Mouse (Mus musculus): ENCODE data around the gene Fam171a1. TPM values are rescaled to one million over a fixed set of nuclear protein-coding genes. Genes with fewer than 3 reads are reported as not detected.
"Not testable (repeated sequence)": the region's sequence is repeated elsewhere in the genome, so short reads cannot be mapped to it uniquely, and the experiment has no call there.

Fam171a1 gene
- polyA plus RNA-seq, 1 experiment from 2014 or later: 41.9 TPM

DNA sequence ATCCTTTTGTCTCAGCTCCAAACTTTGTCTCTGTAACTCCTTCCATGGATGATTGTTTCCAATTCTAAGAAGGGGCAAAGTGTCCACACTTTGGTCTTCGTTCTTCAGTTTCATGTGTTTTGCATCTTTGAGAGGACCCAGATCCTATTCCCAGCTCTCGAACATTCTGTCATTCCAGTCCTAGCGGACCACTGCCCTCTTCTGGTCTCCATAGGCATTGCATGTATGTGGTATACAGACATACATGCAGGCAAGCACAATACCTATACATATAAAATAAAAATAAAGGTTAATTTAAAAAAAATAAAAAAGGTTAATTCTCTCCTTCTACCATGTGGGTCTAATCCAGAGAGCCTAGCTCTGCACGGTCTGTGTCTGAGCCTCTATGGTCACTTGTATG is 62.0 kb downstream of the Fam171a1 start:
- H3K27ac ChIP-seq; H3K9ac ChIP-seq; H3K4me2 ChIP-seq (replicated peaks); H3K9me3 ChIP-seq; H3K4me3 ChIP-seq; ATAC-seq (ENCODE audit: insufficient number of reproducible peaks, insufficient read depth, low FRiP score, low TSS enrichment); H3K4me1 ChIP-seq; H3K27me3 ChIP-seq; H3K36me3 ChIP-seq: not testable (repeated sequence)
- 90% methylated on average over 4 of the region's 4 CpGs for WGBS

DNA sequence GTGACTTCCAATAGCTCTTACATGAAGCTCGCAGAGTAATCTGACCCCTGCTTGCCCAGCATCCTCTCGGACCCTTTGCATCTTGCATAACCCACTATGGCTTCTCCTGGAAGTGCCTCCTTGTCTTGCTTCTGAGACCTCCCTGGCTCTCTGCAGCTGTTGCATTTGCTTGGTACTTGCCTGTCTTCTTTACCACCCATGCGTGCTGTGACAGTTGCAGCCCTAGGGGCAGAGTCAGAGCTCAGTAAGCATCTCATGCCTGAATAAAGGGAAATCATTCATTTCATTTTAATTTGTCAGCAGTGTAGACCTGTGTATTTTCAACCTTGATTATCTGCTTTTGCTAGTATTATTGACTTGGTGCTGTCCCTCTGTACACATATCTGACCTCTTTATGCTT is 62.7 kb downstream of the Fam171a1 start:
- WGBS: 63% methylated on average over 3 of the region's 3 CpGs
- no peak for ATAC-seq (ENCODE audit: insufficient number of reproducible peaks, insufficient read depth, low FRiP score, low TSS enrichment)

DNA sequence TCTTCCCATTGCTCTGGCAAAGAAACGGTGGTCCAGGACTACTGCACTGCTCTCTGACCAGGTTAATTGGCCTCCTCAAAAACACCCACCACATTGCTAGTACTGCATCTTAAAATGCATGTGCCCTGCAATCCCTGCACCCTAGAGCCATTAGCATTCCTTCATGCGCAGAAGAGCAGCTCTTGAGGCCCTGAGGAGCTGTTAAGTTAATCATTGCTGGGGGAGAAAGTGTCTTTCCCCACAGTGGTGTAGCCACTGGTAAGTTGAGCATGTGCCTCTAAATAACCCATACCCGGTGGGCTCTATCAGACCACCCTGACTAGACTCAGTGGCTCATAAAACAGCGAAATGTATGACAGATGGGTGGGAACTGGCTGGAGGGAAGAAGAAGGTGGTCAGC is 66.5 kb downstream of the Fam171a1 start:
- H3K4me1 ChIP-seq: no peaks in the 10 kb centered on the region; the same call in 1 of the 2 replicates
- no peak overlapping the region for H3K4me2 ChIP-seq (replicated peaks)
- no peak overlapping the region for H3K27ac ChIP-seq
- no peak for ATAC-seq (ENCODE audit: insufficient number of reproducible peaks, insufficient read depth, low FRiP score, low TSS enrichment)
- H3K9ac ChIP-seq: no peak overlapping the region
- H3K4me3 ChIP-seq: no peak overlapping the region
- 86% methylated on average over 4 of the region's 4 CpGs for WGBS
- H3K9me3 ChIP-seq: no peaks in the 10 kb centered on the region
- H3K27me3 ChIP-seq: no peaks in the 10 kb centered on the region
- no peaks in the 10 kb centered on the region for H3K36me3 ChIP-seq

More for the DNA sequence above, 62.7 kb downstream of the Fam171a1 start:
- no peaks in the 10 kb centered on the region for H3K27me3 ChIP-seq
- H3K4me1 ChIP-seq: peaks cover 3% of the 10 kb centered on the region; the same call in 1 of the 2 replicates
- no peaks in the 10 kb centered on the region for H3K36me3 ChIP-seq
- no peaks in the 10 kb centered on the region for H3K9me3 ChIP-seq
- H3K4me2 ChIP-seq (replicated peaks): no peak overlapping the region
- no peak overlapping the region for H3K27ac ChIP-seq
- no peak overlapping the region for H3K4me3 ChIP-seq
- no peak overlapping the region for H3K9ac ChIP-seq

DNA sequence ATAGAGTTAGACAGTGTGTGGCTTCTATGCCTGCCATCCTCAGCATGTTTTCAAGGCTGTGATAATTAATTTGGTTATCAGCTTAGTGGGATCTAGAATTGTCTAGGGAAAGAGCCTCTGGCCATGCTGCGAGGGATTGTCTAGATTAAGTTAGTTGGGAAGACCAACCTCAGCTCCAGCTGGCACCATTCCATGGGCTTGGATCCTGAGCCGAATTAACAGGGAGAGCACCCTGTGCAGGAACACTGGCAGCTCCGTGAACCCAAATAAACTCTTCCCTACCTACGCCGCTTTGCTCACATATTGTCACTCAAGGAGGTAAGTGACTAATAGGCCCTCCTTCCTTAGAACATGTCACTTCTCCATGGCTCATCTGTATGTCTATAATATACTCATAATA is 69.6 kb downstream of the Fam171a1 start:
- H3K27me3 ChIP-seq: no peaks in the 10 kb centered on the region
- 92% methylated on average over 5 of the region's 5 CpGs for WGBS
- no peak overlapping the region for H3K4me3 ChIP-seq
- no peak overlapping the region for H3K9ac ChIP-seq
- peaks cover 12% of the 10 kb centered on the region; the same call in 1 of the 2 replicates for H3K36me3 ChIP-seq
- no peaks in the 10 kb centered on the region for H3K9me3 ChIP-seq
- H3K4me1 ChIP-seq: no peaks in the 10 kb centered on the region
- H3K27ac ChIP-seq: no peak overlapping the region
- ATAC-seq (ENCODE audit: insufficient number of reproducible peaks, insufficient read depth, low FRiP score, low TSS enrichment): no peak
- no peak overlapping the region for H3K4me2 ChIP-seq (replicated peaks)

DNA sequence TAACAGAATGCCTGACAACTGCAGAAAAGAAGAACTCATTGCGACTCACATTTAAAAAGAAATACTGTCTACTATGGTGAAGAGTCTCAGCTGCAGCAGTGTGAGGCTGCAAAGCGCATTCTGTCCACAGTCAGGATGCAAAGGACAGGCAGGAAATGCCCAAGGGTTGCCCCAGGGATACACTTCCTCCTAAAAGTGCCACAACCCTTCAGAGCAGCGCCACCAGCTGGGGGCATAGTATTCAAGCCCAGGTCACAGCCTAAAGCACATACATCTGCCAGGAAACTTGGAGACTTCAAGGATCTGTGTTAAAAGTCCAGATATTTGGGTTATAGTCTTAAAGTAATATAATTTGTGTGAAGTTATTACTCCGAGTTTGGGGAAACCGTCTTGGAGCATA is 71.3 kb downstream of the Fam171a1 start:
- WGBS: 81% methylated on average over 5 of the region's 5 CpGs
- Histone ChIP-seq H3K4me3 (no peak overlapping the region), H3K36me3 (peaks cover 19% of the 10 kb centered on the region; the same call in 1 of the 2 replicates), H3K27ac (no peak overlapping the region), H3K4me1 (no peaks in the 10 kb centered on the region), H3K9ac (no peak overlapping the region), H3K4me2 (replicated peaks) (no peak overlapping the region), H3K9me3 (no peaks in the 10 kb centered on the region), H3K27me3 (no peaks in the 10 kb centered on the region)
- ATAC-seq (ENCODE audit: insufficient number of reproducible peaks, insufficient read depth, low FRiP score, low TSS enrichment): no peak

DNA sequence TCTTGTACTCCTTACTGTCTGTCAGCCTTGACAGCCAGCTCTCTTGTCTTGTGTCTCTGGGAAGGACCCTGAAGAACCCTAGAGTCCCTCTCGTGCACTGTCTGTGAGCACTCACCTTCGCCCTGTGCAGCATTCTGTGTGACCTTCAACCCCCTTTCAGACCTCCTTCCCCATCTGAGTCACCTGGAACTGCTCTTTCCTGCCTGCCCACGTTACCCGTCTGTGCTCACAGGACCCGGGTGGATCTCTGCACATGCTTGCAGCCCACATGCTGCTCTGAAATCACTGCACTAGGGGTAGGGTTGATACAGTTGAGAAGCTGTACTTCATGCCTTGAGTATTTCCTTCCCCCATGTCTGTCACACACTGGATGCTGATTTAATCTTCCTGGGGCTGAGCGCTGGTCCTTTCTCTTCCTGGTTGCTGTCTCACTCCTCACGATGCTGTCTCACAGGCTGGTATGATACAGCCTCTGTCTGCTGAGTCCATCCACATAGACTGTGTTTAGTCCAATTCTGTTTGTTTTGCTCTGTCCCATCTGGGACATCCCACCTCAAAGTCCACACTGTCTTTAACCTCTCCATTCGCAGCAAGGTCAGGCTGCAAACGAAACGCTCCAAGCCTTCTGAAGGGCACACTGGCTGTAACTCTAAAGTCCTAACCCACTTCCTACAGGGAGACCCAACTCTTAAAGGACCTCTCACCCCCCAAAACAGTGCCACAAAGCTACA is 74.9 kb downstream of the Fam171a1 start:
- no peak overlapping the region for H3K4me2 ChIP-seq (replicated peaks)
- no peak overlapping the region for H3K4me3 ChIP-seq
- no peaks in the 10 kb centered on the region for H3K27me3 ChIP-seq
- H3K4me1 ChIP-seq: no peaks in the 10 kb centered on the region
- H3K36me3 ChIP-seq: peaks cover 28% of the 10 kb centered on the region; the same call in 1 of the 2 replicates
- 91% methylated on average over 10 of the region's 10 CpGs for WGBS
- no peak overlapping the region for H3K9ac ChIP-seq
- no peak overlapping the region for H3K27ac ChIP-seq
- no peaks in the 10 kb centered on the region for H3K9me3 ChIP-seq
- no peak for ATAC-seq (ENCODE audit: insufficient number of reproducible peaks, insufficient read depth, low FRiP score, low TSS enrichment)

DNA sequence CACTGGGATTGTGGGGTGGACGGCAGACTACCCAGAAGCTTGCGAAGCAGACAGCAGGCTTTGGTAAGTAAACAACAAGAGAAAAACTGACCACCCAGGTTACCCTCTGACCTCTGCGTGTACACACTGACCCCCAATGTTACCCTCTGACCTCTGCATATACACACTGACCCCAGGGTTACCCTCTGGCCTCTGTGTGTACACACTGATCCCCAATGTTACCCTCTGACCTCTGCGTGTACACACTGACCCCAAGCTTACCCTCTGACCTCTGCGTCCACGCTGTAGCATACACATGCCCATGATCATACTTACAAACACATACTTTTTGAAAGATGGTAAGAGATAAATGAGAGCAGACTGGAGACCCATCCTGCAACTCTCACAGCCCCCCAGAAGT is 77.1 kb downstream of the Fam171a1 start:
- no peaks in the 10 kb centered on the region for H3K4me1 ChIP-seq
- H3K27me3 ChIP-seq: no peaks in the 10 kb centered on the region
- H3K9ac ChIP-seq: no peak overlapping the region
- WGBS: 66% methylated on average over 6 of the region's 6 CpGs
- no peak overlapping the region for H3K27ac ChIP-seq
- no peak overlapping the region for H3K4me3 ChIP-seq
- H3K9me3 ChIP-seq: no peaks in the 10 kb centered on the region
- peaks cover 28% of the 10 kb centered on the region; the same call in 1 of the 2 replicates for H3K36me3 ChIP-seq
- ATAC-seq (ENCODE audit: insufficient number of reproducible peaks, insufficient read depth, low FRiP score, low TSS enrichment): no peak
- no peak overlapping the region for H3K4me2 ChIP-seq (replicated peaks)

DNA sequence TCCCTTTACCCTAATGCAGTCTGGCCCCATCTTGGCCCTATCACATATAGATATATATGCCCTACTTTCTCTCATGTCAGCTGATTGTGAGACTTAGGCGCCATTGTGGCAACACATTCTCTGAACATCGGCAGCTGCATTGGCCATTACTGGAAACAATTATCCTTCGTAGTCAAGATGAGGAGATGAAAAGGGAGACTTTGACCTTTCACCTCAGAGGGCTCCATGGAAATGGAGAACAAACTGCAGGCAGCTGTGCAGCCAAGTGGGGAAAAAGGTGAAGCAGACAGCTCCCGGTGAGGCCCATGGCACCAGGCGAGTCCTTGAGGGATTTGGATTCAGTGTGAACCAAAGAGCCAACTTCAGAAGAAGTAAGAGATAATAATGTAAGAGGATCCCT is 81.5 kb downstream of the Fam171a1 start:
- Histone ChIP-seq H3K9me3 (no peaks in the 10 kb centered on the region), H3K36me3 (peaks cover 26% of the 10 kb centered on the region), H3K27ac (no peak overlapping the region), H3K4me1 (no peaks in the 10 kb centered on the region), H3K27me3 (no peaks in the 10 kb centered on the region), H3K4me3 (no peak overlapping the region), H3K4me2 (replicated peaks) (no peak overlapping the region), H3K9ac (no peak overlapping the region)
- 29% methylated on average over 5 of the region's 5 CpGs for WGBS
- no peak for ATAC-seq (ENCODE audit: insufficient number of reproducible peaks, insufficient read depth, low FRiP score, low TSS enrichment)

DNA sequence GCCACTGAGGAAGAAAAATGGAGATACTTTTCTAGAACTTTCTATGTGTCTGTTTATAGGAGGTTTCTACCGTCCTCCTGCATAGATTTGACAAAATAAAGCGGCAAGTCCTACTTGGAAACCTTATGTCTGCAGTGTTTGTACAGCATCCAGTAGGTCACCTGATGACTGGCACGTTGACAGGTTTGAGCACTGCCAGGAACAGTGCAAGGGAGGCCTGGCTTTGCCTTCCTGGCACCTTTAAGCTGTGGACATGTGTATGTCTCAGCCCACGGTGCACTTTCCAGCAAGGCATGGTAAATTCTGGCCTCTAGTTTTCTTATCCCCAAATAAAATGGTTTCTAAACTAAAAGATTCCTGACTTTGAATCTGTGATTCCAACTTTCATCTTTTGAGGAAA is 86.4 kb downstream of the Fam171a1 start:
- ATAC-seq (ENCODE audit: insufficient number of reproducible peaks, insufficient read depth, low FRiP score, low TSS enrichment): no peak
- Histone ChIP-seq H3K9me3 (no peaks in the 10 kb centered on the region), H3K4me3 (no peak overlapping the region), H3K36me3 (peaks cover 18% of the 10 kb centered on the region), H3K4me2 (replicated peaks) (no peak overlapping the region), H3K9ac (no peak overlapping the region), H3K27ac (no peak overlapping the region), H3K27me3 (no peaks in the 10 kb centered on the region), H3K4me1 (no peaks in the 10 kb centered on the region)
- WGBS: 93% methylated on average over 4 of the region's 4 CpGs

DNA sequence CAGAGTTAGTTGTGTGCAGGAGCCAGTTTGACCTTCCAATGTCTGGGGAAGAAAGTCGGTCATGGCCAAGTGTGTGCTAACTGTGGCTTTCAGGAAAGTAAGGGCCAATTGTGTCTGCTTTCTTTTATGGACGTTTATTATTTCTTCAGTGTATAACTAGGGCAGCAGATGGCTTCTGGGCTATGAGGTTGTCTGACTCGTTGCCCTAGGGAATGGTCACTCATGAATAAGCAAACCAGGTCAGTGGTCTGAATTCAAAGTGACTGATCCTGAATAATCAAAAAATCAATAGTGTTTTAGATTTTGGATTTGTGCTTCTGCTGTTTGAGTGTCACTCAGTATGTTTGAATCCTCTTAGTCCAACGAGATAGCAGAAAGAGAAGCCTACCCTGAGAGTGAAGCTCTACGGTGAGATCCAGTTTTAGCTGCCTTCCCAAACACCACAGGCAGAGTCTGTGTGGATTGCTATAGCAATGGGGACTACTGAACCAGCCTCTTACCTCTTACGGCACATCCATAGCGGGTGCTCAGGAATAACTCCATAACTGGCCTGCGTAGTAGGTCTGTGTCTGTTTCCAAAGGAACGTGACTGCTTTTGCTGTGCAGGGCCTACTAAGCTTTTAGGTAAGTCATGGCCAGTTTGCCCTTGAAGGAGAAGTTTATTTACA is 93.1 kb downstream of the Fam171a1 start:
- no peak overlapping the region for H3K4me3 ChIP-seq
- H3K36me3 ChIP-seq: peaks cover 9% of the 10 kb centered on the region; the same call in 1 of the 2 replicates
- H3K4me1 ChIP-seq: no peaks in the 10 kb centered on the region
- no peak overlapping the region for H3K4me2 ChIP-seq (replicated peaks)
- H3K9ac ChIP-seq: no peak overlapping the region
- ATAC-seq (ENCODE audit: insufficient number of reproducible peaks, insufficient read depth, low FRiP score, low TSS enrichment): no peak
- no peak overlapping the region for H3K27ac ChIP-seq
- H3K9me3 ChIP-seq: no peaks in the 10 kb centered on the region
- 86% methylated on average over 9 of the region's 9 CpGs for WGBS
- H3K27me3 ChIP-seq: no peaks in the 10 kb centered on the region

DNA sequence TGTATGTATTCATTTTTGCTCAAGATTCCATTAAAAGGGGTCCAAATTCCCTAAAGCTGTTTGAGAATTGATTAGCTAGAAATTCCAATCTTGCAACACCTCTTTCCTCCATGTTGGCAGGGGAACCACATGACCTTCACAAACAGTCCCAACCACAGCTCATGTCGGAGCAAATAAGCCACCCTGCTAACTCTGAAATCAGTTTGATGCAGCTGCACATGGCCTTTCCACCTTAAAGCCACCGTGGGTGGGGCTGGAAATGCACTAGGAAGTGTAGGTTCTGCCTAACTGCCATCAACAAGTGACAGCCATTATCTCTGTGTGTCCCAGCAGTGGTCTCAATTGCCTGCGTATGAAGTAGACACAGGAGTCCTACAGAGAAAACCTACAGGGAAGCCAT is 101.5 kb downstream of the Fam171a1 start:
- Histone ChIP-seq H3K4me2 (replicated peaks) (no peak overlapping the region), H3K9ac (no peak overlapping the region), H3K36me3 (0 out of 2 replicates have a peak, but pooled peaks cover 5% of the 10 kb centered on the region), H3K27ac (no peak overlapping the region), H3K9me3 (no peaks in the 10 kb centered on the region), H3K4me3 (no peak overlapping the region), H3K27me3 (no peaks in the 10 kb centered on the region), H3K4me1 (0 out of 2 replicates have a peak, but pooled peaks cover 2% of the 10 kb centered on the region)
- no peak for ATAC-seq (ENCODE audit: insufficient number of reproducible peaks, insufficient read depth, low FRiP score, low TSS enrichment)
- 80% methylated on average over 3 of the region's 3 CpGs for WGBS

DNA sequence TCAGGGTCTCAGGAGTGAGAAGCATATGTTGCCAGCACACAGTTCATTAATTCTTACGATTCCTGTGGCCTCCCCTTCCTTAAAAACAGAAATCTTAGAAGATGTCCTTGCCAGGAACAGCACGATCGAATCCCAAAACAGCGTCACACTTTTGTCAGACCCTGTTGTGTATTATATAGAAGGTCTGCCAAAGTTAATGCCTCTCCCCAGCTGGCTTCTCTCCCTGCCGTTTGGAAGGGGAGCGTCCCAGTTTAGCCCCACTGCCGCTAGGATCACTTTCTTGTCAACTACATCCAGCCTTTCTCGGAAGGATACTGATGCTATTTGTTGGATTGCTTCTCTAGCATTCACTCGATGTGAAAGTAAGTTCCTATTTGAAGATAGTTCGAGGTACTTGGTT is 102.6 kb downstream of the Fam171a1 start:
- 71% methylated on average over 10 of the region's 10 CpGs for WGBS
- no peak for ATAC-seq (ENCODE audit: insufficient number of reproducible peaks, insufficient read depth, low FRiP score, low TSS enrichment)
- Histone ChIP-seq H3K9me3 (no peaks in the 10 kb centered on the region), H3K4me3 (no peak overlapping the region), H3K27me3 (no peaks in the 10 kb centered on the region), H3K4me2 (replicated peaks) (no peak overlapping the region), H3K36me3 (0 out of 2 replicates have a peak, but pooled peaks cover 5% of the 10 kb centered on the region), H3K4me1 (0 out of 2 replicates have a peak, but pooled peaks cover 2% of the 10 kb centered on the region), H3K27ac (no peak overlapping the region), H3K9ac (no peak overlapping the region)
